ENCODE assay signal across 15 mouse cellular contexts in genomic region chr4:71187801-71188200, GRCm38 (mm10).
"Had no signal": no experiment of that assay in that cellular context is flagged by ENCODE, and none has a peak within 500 bp of the region (broad histone marks: within the 10 kb centered on the region; RNA-seq: fewer than 3 reads in every experiment).

No protein-coding gene starts in this region.

- H3K4me2 ChIP-seq: limb, embryonic 15.5 days; liver, embryonic 11.5 days; lung, embryonic 15.5 days; midbrain, embryonic 11.5 days had no signal

- H3K9ac ChIP-seq: limb, embryonic 15.5 days; liver, embryonic 14.5 days; liver, postnatal 0 days; lung, embryonic 15.5 days had no signal

- H3K4me1 ChIP-seq: lung, embryonic 15.5 days had no signal

- DNase-seq: kidney, adult 8-10 months; kidney, postnatal 4 days; left cerebral cortex, postnatal 4 days; liver, postnatal 0 days; lung, postnatal 10 days; lung, postnatal 4 days; midbrain, embryonic 14.5 days; thymus, adult 18-20 months; thymus, postnatal 36 days had no signal

- H3K27me3 ChIP-seq: limb, embryonic 15.5 days; lung, embryonic 15.5 days had no signal

- H3K36me3 ChIP-seq: limb, embryonic 15.5 days; lung, embryonic 15.5 days had no signal

- H3K9me3 ChIP-seq: limb, embryonic 15.5 days; lung, embryonic 15.5 days had no signal

- ATAC-seq: intestine, embryonic 16.5 days; liver, postnatal 0 days had no signal

- H3K27ac ChIP-seq: limb, embryonic 15.5 days; liver, embryonic 14.5 days; lung, embryonic 15.5 days had no signal

- H3K4me3 ChIP-seq: limb, embryonic 15.5 days; lung, embryonic 15.5 days had no signal
